Mouse (Mus musculus): ENCODE results near the gene Olfr1239. TPM values are rescaled to one million over a fixed set of nuclear protein-coding genes. Genes with fewer than 3 reads are reported as not detected.

Gene Olfr1239
- total RNA-seq (2021): not detected
- long read RNA-seq, experiment 1: 0 reads
- long read RNA-seq, experiment 2: 0 reads

DNA sequence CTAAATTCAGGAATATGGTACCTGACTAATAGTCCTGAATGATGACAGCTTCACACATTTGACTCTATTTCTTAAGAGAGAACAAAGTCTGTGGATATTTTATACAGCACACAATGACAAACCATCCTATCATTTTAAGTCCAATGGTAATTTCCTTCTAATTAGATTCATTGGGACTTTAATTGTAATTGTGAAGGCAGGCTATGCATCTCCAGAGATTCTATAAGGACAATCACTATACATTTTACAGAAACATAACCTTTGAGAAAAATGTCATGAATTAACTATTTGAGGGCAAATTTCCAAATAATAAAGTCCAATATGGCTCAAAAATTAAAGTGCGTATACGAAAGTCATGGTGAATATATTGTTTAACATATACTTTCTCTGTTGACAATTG, at the start of gene Olfr1239:
TSS of gene Olfr1239 (minus strand) at position 101 of the 400 bp plus-strand sequence.
- intact Hi-C loops (cut with DNase I; ENCODE audit: low total_unique reads): no loop called here
- DNase-seq: no peak

DNA sequence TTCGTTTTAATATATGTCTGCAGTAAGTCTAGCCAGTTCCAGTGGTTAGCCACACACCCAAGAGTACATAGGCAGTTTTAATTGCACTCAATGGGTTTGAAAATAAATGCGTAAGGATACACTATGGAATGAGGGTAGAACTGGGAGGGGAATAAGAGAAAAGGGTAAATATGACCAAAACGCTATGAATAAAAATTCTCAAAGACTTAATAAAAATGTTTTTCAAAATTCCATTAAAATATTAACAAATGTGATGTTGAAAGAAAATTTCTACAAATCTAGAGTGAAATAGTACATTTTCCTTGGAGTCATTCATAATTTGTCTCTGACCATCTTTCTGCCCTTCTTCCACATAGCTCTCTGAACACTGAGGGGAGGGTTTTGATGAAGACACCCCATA, 22.7 kb upstream of the Olfr1239 start, which contains the start of gene Olfr1240:
TSS of gene Olfr1240 (minus strand) at position 101 of the 400 bp plus-strand sequence.
- intact Hi-C loops (cut with DNase I; ENCODE audit: low total_unique reads): no loop called here

DNA sequence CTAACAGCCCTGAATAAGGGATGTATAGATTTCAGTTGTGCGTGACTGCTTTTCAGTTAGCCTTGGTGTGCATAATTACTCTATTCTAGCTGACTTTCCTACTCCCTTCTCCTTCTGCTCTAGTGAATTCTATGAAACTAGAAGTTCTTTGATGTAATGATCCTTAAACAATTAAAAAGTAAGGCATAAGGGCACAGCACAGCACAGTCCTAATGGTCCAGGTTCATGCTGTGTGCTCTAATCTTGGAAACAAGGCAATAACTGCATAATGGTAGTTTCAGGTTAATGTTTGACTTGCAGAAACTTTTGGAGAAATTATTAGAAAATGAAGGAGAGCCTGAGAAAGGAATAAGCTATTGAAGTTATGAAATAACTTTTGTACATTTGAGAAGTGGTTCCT, 5.7 kb downstream of the Olfr1239 start:
- DNase-seq: no peak
- intact Hi-C loops (cut with DNase I; ENCODE audit: low total_unique reads): no loop called here

More for the DNA sequence above, 22.7 kb upstream of the Olfr1239 start, which contains the start of gene Olfr1240:
- DNase-seq: no peak

DNA sequence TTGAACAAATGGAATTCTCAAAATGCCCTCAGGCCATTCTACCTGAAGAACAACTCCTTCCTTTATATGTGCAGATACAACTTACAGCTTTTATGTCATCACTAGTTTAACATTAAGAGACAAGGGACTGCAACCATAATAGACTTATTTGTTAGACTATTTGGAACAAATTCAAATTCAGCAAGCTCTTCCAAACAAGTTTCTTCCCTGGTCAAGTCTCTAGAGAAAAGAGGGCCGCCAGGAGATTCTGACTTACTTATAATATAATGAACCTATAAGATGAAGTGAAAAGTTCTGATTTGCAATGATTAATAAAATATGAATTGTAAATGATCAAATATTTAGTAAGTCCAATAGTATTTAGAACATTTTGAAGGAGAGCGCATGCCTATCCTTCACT, 10.6 kb downstream of the Olfr1239 start, which contains the start of gene Olfr1238:
TSS of gene Olfr1238 (minus strand) at position 101 of the 400 bp plus-strand sequence.
- no peak for DNase-seq
- intact Hi-C loops (cut with DNase I; ENCODE audit: low total_unique reads): no loop called here

DNA sequence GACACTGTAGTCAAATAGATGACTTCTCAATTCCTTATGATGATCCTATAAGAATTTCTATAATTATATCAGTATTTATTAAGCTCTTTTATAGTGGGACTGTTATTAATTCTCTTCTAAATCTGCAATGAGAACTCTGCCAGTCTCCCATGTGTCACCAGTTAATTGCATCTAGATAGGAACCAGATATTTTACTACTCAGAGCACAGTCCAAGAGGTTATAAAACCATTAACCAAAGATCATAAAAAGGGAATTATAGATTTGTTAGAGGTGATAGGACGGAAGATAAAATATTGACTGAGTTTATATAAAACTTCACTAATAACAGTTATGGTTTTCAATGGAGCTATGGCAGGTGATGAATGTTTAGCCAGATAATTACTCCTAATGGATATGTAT, 19.3 kb downstream of the Olfr1239 start:
- no peak for DNase-seq
- intact Hi-C loops (cut with DNase I; ENCODE audit: low total_unique reads): no loop called here

Other genes starting within 250 kb of the Olfr1239 start
- gene Olfr1225, start 245.7 kb downstream of the Olfr1239 start, total RNA-seq (2021): not detected
- not detected for gene Olfr1226, start 220.4 kb downstream of the Olfr1239 start, total RNA-seq (2021)
- not detected for gene Olfr1228, start 166.3 kb downstream of the Olfr1239 start, total RNA-seq (2021)
- not detected for gene Olfr1229, start 132.4 kb downstream of the Olfr1239 start, total RNA-seq (2021)
- gene Olfr1230, start 123.1 kb downstream of the Olfr1239 start, total RNA-seq (2021): not detected
- gene Olfr1231, start 113.3 kb downstream of the Olfr1239 start, total RNA-seq (2021): not detected
- gene Olfr1232, start 90.7 kb downstream of the Olfr1239 start, total RNA-seq (2021): not detected
- gene Olfr1233, start 78.0 kb downstream of the Olfr1239 start, total RNA-seq (2021): not detected
- not detected for gene Olfr1234, start 55.5 kb downstream of the Olfr1239 start, total RNA-seq (2021)
- not detected for gene Olfr1238, start 10.7 kb downstream of the Olfr1239 start, total RNA-seq (2021)
- not detected for gene Olfr1240, start 22.6 kb upstream of the Olfr1239 start, total RNA-seq (2021)
- not detected for gene Olfr1241, start 66.7 kb upstream of the Olfr1239 start, total RNA-seq (2021)
- not detected for gene Olfr1242, start 77.9 kb upstream of the Olfr1239 start, total RNA-seq (2021)
- not detected for gene Olfr1243, start 111.1 kb upstream of the Olfr1239 start, total RNA-seq (2021)
- not detected for gene Olfr1245, start 158.0 kb upstream of the Olfr1239 start, total RNA-seq (2021)
- not detected for gene Olfr1246, start 172.8 kb upstream of the Olfr1239 start, total RNA-seq (2021)
- gene Olfr1247, start 193.7 kb upstream of the Olfr1239 start, total RNA-seq (2021): not detected
- not detected for gene Olfr1248, start 197.8 kb upstream of the Olfr1239 start, total RNA-seq (2021)
- gene Olfr1249, start 214.6 kb upstream of the Olfr1239 start, total RNA-seq (2021): not detected
- gene Olfr1250, start 241.1 kb upstream of the Olfr1239 start, total RNA-seq (2021): not detected